ENCODE assay signal across 8 mouse cellular contexts in the genomic region with DNA sequence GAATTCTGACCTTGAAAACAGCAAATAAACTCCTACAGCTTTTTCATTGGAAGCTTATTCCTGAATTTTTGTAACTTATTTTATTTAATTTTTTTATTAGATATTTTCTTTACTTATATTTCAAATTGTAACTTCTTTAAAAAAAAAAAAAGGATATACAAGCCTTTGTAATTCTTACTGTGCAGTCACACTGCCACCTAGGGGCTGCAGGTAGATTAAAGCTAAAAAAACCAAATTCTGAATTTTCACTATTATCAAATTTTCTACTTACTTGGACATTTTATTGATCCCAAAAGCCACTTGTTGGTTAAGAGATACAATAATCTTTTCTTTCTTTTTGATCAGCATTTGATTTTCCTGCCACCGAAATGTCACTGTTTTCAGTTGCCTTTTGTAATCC. TPM values are rescaled to one million over a fixed set of nuclear protein-coding genes. Genes with fewer than 3 reads are reported as not detected.
DNase-seq lines count a peak whose midpoint lies in the region; ATAC-seq and TF ChIP-seq lines count a peak whose summit lies in the region.

No protein-coding gene starts in this region.

- peaks cover 6% of the 10 kb centered on the region; the same call in 1 of the 2 replicates for H3K36me3 ChIP-seq in midbrain, postnatal 0 days (ENCODE audit: insufficient read depth, low read length)
- peaks cover 17% of the 10 kb centered on the region for H3K36me3 ChIP-seq in midbrain, embryonic 15.5 days (replicated peaks)
- peaks cover 72% of the 10 kb centered on the region for H3K36me3 ChIP-seq in midbrain, embryonic 10.5 days

- peak; percentile 5 for DNase-seq in gastrocnemius, postnatal 10 days
- DNase-seq in gastrocnemius, postnatal 4 days (ENCODE audit: low spot score in 2 of 2): no peak
- peak; percentile 32 for DNase-seq in midbrain, postnatal 0 days (ENCODE audit: low spot score)
- DNase-seq in brain, embryonic 18.5 days (ENCODE audit: low read depth, low spot score): peak; percentile 18
- DNase-seq in thymus, postnatal 0 days (ENCODE audit: low spot score): peak; percentile 48
- no peak for DNase-seq in midbrain, embryonic 10.5 days (ENCODE audit: low spot score)
- no peak for DNase-seq in neural tube, embryonic 10.5 days (ENCODE audit: extremely low spot score, low spot score)

- no peaks in the 10 kb centered on the region for H3K4me1 ChIP-seq in midbrain, postnatal 0 days (ENCODE audit: insufficient read depth, low read length)
- H3K4me1 ChIP-seq in midbrain, embryonic 15.5 days: no peaks in the 10 kb centered on the region
- H3K4me1 ChIP-seq in midbrain, embryonic 10.5 days: no peaks in the 10 kb centered on the region

- H3K9me3 ChIP-seq in midbrain, postnatal 0 days (ENCODE audit: low read length): no peaks in the 10 kb centered on the region
- no peaks in the 10 kb centered on the region for H3K9me3 ChIP-seq in midbrain, embryonic 15.5 days
- no peaks in the 10 kb centered on the region for H3K9me3 ChIP-seq in midbrain, embryonic 10.5 days (replicated peaks)

- peak; percentile 74 for TF ChIP-seq CTCF in midbrain, postnatal 0 days (IDR thresholded peaks at IDR 0.05)

- H3K4me2 ChIP-seq in midbrain, postnatal 0 days (ENCODE audit: low read depth, low read length, poor library complexity, severe bottlenecking): no peak overlapping the region
- H3K4me2 ChIP-seq in midbrain, embryonic 15.5 days: no peak overlapping the region

- ATAC-seq in midbrain, postnatal 0 days (ENCODE audit: low FRiP score): no peak
- ATAC-seq in midbrain, embryonic 15.5 days (replicated peaks): no peak

- H3K27me3 ChIP-seq in midbrain, postnatal 0 days (ENCODE audit: insufficient read depth, low read length): no peaks in the 10 kb centered on the region
- no peaks in the 10 kb centered on the region for H3K27me3 ChIP-seq in midbrain, embryonic 15.5 days (replicated peaks)
- no peaks in the 10 kb centered on the region for H3K27me3 ChIP-seq in midbrain, embryonic 10.5 days (ENCODE audit: low read depth, poor library complexity, severe bottlenecking)

- no peak overlapping the region for H3K9ac ChIP-seq in midbrain, postnatal 0 days (replicated peaks; ENCODE audit: low read length, poor library complexity, severe bottlenecking)
- H3K9ac ChIP-seq in midbrain, embryonic 15.5 days: no peak overlapping the region

- H3K27ac ChIP-seq in midbrain, postnatal 0 days (ENCODE audit: low read depth, low read length): no peak overlapping the region
- H3K27ac ChIP-seq in midbrain, embryonic 15.5 days: no peak overlapping the region
- H3K27ac ChIP-seq in midbrain, embryonic 10.5 days (replicated peaks): no peak overlapping the region

- 69% methylated on average over 1 of the region's 1 CpGs for WGBS in midbrain, postnatal 0 days
- 67% methylated on average over 1 of the region's 1 CpGs for WGBS in midbrain, embryonic 15.5 days
- WGBS in midbrain, embryonic 10.5 days: 79% methylated on average over 1 of the region's 1 CpGs

- no peak overlapping the region for H3K4me3 ChIP-seq in midbrain, postnatal 0 days (ENCODE audit: low read depth, low read length)
- H3K4me3 ChIP-seq in midbrain, embryonic 15.5 days: no peak overlapping the region
- H3K4me3 ChIP-seq in midbrain, embryonic 10.5 days: no peak overlapping the region

RNA-seq across cellular contexts. Expression of a gene that starts 52.2 kb away (rescaled TPM):
- 1 to 10 TPM; 7.2 to 8.5 TPM for total RNA-seq in gastrocnemius, postnatal 10 days (2021)
- total RNA-seq in gastrocnemius, postnatal 4 days (2021): 10 to 100 TPM; 13.8 to 18.7 TPM
- total RNA-seq in midbrain, postnatal 0 days (2014; rRNA removed): 109 and 137 TPM in 2 replicates
- polyA plus RNA-seq in midbrain, postnatal 0 days (2015; fragmentation: Nextera tagmentation; extraction: Ambion mirVana): 48.3 and 53.5 TPM in 2 replicates
- 52.9 and 57.5 TPM in 2 replicates for polyA plus RNA-seq in midbrain, embryonic 15.5 days (2015; fragmentation: Nextera tagmentation; extraction: Ambion mirVana)
- polyA plus RNA-seq in thymus, postnatal 0 days (2015; fragmentation: Nextera tagmentation; extraction: Ambion mirVana): 14.0 and 14.4 TPM in 2 replicates
- 31.9 and 38.0 TPM in 2 replicates for polyA plus RNA-seq in midbrain, embryonic 10.5 days (2016; fragmentation: Nextera tagmentation; extraction: Ambion mirVana)

RNA-seq across cellular contexts. Expression of a gene that starts 52.2 kb away (rescaled TPM):
- total RNA-seq in gastrocnemius, postnatal 10 days (2021): 1 to 10 TPM; 3.5 to 6.9 TPM
- 10 to 100 TPM; 10.8 to 12.2 TPM for total RNA-seq in gastrocnemius, postnatal 4 days (2021)
- total RNA-seq in midbrain, postnatal 0 days (2014; rRNA removed): 2.8 and 6.0 TPM in 2 replicates
- 2.2 and 2.5 TPM in 2 replicates for polyA plus RNA-seq in midbrain, postnatal 0 days (2015; fragmentation: Nextera tagmentation; extraction: Ambion mirVana)
- 6.0 and 6.5 TPM in 2 replicates for polyA plus RNA-seq in midbrain, embryonic 15.5 days (2015; fragmentation: Nextera tagmentation; extraction: Ambion mirVana)
- polyA plus RNA-seq in thymus, postnatal 0 days (2015; fragmentation: Nextera tagmentation; extraction: Ambion mirVana): 32.5 and 33.5 TPM in 2 replicates
- polyA plus RNA-seq in midbrain, embryonic 10.5 days (2016; fragmentation: Nextera tagmentation; extraction: Ambion mirVana): 47.0 and 47.2 TPM in 2 replicates

Comparison
In these comparisons a context has a peak if more than half of its experiments do, and no peak if none do; other contexts are left out.
1. DNase-seq: peak in gastrocnemius, postnatal 10 days (single experiment), midbrain, postnatal 0 days (single experiment), brain, embryonic 18.5 days (single experiment) and thymus, postnatal 0 days (single experiment); none in gastrocnemius, postnatal 4 days (0 of 2), midbrain, embryonic 10.5 days (single experiment) and neural tube, embryonic 10.5 days (single experiment).